Mouse (Mus musculus) erythroid progenitor cell, adult 5-6 weeks (primary cell): ENCODE results near the gene Kcnn1. TPM values are rescaled to one million over a fixed set of nuclear protein-coding genes. Genes with fewer than 3 reads are reported as not detected.

ENCODE experiments used
- ATAC-seq: replicated peaks from 2 replicates; pipeline ENCODE4 v1.8.0; 2016; ENCODE audit warnings: moderate number of reproducible peaks, mild to moderate bottlenecking, moderate TSS enrichment, inconsistent platforms; ENCODE audit not compliant: poor library complexity, low FRiP score, severe bottlenecking
- total RNA-seq, 2 experiments: library from RNA; stranded (forward) in 1 of 2; stranded (reverse) in 1 of 2; fragments of 150-400 nt in 1 of 2; fragments of 186-747, 209-891 nt in 1 of 2; gene quantifications; 2 replicates each; pipeline versions ENCODE4 v1.2.3 to v1.2.4; 2015 to 2017; ENCODE audit warnings: low replicate concordance in 2 of 2

The Kcnn1 gene
- total RNA-seq, 2 experiments from 2014 or later = not detected

DNA sequence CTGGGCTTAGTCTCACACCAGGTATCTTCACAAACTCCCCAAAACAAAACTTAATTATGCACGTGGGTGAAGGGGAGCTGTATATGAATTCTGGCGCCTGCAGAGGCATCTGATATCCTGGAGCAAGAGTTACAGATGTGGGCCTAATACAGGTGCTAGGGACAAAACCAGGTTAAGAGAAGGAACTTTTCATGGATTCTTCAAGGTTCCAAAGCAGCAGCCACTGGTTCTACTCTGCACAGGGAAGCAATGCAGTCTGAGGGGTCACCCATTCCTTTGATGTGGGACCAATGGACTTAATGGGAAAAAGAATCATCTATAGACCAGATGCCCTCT is 31.3 kb upstream of the Kcnn1 start:
- no peak for ATAC-seq

DNA sequence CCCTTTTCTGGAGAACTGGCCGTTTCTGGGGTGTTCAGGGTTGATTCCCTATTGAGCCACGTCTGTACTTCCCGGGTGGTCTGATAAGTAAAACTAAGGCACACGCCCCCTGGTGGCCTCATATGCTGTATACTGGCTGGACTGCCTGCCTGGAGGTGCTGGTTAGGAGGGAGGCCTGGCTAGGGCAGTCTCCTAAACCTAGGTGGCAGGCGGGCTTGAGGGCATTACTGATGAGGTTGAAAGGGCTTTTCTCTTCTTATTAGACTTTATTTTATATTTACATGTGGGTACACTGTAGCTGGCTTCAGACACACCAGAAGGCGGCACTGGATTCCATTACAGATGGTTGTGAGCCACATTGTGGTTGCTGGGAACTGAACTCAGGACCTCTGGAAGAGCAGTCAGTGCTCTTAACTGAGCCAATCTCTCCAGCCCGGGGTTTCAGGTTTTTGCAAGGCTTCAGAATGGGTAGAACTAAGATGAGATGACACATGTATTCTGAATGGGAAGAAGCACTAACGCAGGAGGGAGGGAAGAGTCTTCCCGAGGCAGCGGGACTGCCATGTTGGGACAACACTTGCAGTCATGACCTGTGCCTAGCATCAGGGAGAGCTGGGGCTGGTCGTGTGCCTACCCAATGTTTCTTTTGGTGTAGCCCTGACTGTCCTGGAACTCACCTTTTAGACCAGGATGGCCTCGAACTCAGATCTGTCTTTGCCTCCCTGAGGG is 30.8 kb upstream of the Kcnn1 start:
- ATAC-seq = no peak

DNA sequence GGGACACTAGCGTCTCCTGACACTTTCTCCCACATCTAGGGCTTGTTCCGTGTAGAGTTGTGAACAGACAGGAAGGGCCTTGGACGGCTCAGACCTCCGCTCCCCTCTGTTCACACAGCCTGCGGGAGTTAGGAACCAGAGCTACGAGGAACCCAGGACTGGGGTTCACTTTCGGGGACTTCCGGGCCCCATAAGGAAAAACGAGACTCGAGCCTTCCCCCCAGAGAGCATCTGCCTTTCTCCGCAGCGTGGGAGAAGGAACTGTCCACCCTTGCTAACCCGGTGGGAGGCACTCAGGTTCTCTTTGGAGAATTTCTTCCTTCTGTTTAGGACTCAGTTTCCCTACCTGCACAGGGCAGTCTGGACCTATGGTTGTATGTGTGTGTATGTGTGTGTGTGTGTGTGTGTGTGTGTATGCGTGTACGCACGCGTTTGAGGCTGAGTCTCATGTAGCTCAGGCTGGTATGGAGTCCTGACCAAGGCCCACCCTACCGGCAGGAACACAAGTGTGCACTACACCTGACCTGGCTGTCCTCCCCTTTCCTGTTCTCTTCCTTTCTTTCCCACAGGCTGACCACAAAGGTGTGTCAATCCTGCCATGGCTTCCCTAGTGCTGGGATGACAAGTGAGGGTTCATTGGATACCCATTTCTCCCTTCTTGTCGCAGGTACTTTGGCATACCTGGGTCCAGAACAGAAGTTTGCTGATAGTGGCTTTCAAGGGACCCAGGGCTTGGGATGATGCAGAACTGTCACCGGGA is 30.0 kb upstream of the Kcnn1 start:
- no peak for ATAC-seq

DNA sequence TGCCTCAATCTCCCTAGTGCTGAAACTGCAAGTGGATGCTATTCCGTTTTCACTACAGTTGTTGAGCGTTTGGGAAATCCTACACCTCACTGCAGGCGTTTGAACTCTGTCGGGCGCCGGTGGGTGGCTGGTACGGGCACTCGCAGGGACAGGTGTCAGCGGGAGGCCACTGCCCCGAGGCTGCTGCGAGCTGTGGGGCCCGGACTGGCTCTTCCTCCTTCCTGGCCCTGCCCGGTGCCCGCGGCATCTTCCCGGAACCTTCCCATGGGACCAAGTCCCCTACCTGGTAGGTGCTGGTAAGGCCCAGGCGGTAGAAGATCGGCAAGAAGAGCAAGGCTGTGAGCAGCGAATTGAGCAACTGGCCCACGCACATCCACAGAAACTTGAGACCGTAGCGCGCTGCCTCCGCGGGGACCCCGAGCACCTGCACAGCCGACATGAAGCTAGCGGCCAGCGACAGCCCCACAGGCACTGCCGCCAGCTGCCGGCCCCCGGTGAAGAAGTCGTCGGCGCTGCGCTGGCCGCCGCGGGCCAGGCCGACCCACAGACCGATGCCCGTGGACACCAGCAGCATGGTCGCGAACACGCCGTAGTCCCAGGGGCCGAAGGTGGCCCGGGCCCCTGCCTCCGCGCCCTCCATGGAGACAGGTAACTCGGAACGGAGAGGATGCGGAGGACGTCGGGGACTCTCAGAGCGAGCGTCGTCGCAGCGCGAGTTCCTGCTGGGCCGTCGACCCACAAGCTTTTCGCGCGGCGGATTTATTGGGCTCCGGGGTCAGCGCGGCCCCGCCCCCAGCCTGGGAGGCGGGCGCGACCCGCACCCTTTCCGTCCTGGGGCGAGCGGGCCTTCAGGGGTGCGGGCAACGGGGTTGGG is 29.2 kb upstream of the Kcnn1 start, which contains the start of gene Slc5a5:
Gene Slc5a5, minus strand, starts transcription at position 736 of the 874 bp plus-strand sequence.
- no peak for ATAC-seq

DNA sequence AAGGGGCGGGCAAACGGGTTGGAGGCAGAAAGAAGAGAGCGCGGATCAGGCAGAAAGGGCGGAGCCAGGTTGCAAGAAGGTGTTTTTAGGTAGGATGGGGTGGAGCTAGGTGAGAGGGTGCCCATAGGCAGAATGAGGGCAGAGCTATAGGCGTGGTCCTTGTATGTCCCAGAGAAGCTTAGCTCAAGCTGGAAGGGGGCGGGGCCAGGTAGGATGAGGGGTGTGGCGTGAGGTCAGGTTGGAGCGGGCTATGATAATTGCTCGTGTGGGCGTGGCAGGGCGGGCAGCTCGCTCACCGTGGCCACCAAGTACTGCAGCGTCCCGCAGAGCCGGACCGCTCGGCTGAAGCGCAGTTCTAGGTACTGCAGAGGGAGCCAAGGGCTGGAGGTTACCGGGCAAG is 28.3 kb upstream of the Kcnn1 start:
- ATAC-seq = no peak

DNA sequence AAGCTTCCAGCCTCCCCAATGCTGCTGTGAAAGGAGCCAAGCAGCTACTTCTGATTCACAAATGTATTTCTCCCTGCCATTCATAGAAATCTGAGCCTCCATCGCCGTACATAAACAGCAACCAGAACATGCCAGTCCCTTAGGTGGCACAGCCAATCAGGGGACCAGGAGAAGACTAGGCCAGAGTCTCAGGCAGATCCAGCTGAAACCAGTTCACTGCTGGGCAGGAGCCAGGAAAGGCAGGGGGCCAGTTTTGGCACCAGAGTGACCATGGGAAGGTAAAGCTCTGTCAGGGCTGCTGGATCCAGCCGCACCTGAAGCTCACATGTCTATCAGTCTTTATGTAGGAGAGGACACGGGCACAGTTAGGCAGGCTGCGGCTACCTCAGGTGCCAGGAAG is 27.6 kb upstream of the Kcnn1 start:
- ATAC-seq = no peak

DNA sequence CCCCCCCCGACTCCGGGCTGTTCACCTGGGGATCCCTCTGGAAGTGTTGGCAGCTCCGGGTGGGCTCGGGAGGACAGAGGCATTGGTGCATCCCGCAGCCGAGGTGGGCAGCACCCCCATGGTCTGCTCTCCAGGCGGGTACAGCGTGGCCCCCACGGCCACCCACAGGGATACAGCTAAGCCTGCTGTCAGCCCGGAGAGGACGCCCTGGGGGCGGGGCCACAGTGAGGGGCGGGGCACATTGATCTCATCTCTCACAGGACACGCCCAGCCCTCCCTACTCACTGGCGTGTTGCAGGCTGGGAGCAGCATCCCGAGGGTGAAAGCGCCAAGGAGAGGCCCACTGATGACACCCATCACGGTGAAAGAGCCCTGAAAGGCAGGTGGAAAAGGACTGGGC is 24.6 kb upstream of the Kcnn1 start:
- ATAC-seq = peak; percentile 64

DNA sequence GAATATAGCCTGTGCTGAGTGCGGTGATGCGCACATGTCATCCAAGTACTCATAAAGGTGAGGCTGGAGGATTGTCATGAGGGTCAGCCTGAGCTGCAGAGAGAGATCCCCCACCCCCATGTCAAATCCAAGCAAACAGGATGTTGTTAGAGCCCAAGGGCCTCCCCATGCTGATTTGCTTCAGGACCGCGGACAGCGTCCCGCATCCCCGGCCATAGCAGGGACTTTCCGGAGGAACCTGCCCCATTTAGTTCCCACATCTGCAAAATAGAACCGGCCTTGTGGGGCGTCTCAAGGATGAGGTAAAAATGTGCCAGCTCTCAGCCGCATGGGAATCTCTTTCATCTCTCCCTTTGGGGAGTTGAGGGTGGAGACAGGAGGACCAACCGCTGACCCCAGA is 22.6 kb upstream of the Kcnn1 start:
- no peak for ATAC-seq

DNA sequence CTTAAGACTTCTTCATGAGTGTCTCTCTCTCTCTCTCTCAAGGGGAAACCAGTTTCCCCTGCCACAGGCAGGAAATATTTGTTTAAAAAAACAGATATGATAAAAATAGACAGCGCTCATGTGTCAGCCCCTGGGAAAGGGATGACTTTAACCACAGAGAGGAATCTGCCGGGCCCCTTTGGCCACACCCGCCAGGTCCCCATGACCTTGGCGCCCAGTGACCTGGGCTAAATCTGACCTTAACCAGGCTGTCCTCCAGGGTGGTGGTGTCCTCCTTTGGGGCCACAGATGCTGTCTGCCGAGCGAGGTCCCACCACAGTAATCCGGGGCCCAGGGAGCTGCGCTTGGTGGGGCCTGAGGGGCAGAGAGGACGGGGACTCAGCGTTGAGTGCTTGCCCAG is 21.6 kb upstream of the Kcnn1 start:
- no peak for ATAC-seq

DNA sequence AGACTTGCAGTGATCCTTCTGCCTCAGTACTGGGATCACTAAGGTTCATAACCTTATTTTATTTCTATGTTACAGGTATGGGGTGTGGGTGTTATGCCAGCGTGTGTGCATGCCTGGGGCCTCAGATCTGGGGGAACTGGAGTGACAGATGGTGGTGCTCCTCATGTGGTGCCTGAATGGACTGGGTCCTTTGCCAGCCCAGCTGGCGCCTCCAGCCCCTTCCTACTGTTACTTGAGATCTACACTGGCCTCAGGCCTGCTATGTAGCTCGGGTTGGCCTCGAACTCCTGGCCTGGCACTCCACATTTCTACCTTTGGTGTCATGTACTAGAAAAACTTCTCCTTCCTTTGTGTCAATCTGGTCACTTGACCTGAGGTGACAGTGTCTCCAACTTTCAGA is 21.1 kb upstream of the Kcnn1 start:
- ATAC-seq = no peak

DNA sequence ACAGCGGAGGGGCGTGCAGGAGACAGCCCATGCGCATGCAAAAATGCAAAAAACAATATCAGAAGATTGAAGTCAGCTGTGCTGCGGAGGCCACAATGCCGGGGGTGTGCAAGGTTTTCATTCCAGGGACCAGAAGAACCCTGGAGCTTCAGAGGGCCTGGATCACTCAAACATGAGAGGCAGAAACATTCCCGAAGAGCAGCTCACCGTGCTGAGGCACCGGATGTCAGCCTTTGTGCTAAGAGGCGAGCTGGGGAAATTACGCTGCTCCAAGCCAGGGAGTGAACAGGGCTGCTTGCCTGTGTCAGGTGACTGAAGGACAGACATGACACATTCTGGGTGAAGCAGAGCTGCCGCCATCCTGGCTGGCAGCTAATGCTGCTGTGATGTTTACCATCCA is 17.5 kb upstream of the Kcnn1 start:
- ATAC-seq = no peak

DNA sequence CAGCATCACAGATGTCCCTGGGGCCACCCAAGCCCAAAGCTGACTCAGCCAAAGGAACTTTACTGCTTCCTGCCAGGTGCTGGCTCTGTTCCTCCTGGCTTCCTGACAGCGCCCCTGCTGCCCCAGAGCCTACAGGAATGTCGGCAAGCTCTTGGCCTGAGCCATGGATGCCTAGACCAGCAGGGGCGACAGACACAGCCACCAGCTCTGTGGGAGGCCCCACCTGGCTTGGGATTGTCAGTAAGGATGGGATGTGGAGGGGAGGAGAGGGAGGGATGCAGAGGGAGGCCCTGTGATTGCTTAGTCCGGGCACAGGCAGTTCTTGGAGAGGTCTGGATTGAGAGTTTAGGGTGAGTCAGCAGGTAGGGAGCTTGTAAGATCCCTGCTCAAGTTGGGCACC is 17.1 kb upstream of the Kcnn1 start:
- no peak for ATAC-seq

DNA sequence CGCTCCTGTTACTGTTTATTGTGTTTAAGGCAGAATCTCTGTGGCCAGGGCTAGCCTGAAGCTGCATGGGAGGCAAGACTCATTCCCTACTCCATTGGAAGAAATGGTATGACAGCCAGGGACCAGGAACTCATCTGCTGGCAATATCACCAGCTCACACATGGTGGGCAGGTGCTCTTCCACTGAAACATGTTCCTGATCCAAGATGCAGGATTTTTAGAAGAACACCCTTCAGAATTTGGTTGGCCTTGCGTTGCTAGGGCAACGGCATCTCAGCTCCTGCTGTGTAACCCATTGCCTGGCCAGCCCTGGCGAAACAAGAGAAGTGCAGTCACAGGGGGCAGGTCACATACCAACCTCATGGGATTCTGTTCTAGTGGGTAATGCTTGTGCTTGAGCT is 16.4 kb upstream of the Kcnn1 start:
- ATAC-seq = no peak

DNA sequence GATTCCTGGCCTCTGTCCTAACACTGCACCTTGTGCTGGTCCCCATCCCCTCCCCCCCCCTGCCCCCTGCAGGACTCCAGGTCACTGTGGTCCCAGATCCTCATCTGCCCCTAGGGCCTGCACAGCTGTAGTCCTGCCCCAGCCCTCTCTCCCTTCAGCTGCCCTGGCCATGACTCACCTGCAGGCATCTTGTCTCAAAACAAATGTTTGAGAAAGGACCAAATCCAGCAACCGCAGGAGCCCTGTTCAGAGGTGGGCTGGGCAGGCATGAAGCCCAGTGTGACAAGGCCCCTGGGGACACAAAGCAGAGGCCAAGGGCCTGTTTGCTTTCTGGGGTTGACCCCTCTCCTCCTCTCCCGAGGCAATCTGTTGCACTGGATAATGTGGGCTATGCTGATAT is 15.1 kb upstream of the Kcnn1 start:
- no peak for ATAC-seq

DNA sequence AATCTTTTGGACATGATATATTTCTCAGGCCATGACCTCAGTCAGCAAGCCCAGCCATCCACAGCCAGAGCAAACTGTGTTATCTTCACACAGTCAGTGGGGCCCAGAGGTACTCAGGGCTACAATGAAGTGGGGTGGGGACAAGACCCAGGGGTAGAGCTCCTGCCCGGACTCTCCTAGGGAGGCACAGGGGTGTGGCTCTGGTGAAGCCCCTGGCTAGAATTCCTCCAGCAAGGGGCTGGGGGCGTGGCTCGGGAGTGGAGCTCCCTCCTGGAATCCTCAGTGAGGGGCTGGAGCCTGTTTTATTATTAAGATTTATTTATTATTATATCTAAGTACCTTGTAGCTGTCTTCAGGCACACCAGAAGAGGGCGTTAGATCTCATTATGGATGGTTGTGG is 13.3 kb upstream of the Kcnn1 start:
- no peak for ATAC-seq

DNA sequence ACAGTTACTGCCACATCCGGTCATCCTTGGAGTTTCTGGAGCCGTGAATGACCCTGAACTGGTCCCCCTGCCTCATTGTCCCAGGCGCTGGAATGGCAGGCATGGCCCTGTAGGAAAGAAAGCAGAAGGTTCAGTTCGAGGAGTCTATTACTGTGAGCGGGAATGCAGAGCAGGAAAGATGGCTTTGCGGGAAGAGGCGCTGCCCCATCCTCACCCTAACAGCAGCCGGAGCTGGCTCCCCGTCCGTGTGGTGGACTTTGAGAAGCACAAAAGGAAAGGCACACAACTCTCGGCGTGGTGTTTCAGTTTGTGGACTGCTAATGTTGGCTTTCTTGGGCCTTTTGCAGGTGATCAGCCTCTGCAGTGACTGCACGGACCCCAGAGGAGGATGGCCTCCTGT is 11.4 kb upstream of the Kcnn1 start:
- no peak for ATAC-seq

DNA sequence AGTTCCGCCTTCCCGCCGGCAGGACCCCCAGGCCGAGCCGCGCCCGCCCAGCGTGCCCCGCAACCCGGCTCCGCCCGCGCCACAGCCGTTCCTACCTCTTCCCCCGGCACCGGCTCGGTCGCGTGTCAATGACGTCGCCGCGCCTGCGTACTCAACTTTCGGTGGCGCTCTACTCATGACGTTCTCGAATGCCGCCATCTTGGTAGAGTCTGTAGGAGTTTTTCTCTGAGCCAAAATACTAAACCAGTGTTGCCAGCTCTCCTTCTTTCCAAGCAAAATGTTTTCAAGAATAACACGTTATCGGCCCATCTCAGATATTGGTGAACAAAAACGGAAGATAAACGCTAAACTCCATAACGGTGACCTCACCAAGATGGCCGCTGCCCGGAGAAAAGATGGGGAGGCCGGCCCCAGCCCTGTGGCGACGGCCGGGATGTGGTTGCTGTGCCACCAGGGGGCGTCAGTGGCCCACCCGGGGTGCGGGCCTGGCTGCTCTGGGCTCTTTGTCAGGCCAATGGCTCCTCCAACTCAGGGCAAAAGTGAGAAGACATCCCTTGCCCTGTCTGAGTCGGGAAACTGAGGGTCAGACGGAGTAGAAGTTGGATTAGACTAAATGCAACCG is 10.4 kb upstream of the Kcnn1 start, which contains the start of gene Ccdc124:
Gene Ccdc124, minus strand, starts transcription at position 572 of the 622 bp plus-strand sequence.
- ATAC-seq = peak; percentile 86

DNA sequence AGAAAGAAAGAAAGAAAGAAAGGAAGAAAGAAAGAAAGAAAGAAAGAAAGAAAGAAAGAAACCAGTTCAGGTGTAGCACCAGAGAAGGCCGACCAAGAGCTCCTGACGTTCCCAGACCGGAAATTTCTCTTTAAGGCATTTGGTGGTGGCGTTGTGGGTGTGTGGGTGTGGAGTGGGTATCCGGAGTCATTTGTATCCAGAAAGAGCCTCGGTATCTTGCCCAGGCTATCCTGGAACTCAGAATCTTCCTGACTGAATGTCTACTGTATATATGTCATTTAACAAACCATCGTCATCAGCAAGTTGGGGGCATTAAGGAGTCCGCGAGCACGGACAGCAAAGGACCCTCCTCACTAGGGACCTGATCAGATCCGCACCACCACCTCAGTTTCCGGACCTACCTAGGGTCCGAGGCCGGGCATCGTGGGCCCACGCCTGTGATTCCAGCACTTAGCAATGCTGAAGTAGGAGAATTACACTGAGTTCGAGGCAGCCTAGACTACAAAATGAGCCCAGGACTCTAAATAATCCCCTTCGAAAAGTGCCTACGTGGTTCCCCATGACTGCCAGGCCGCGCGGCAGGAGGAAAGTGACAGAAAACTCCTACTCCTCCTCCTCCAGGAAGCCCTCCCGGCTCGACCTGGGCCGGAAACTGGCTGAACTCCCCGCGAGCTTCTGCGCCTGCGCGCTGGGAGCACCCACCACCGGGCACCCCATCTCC is 9.7 kb upstream of the Kcnn1 start:
- ATAC-seq = no peak

DNA sequence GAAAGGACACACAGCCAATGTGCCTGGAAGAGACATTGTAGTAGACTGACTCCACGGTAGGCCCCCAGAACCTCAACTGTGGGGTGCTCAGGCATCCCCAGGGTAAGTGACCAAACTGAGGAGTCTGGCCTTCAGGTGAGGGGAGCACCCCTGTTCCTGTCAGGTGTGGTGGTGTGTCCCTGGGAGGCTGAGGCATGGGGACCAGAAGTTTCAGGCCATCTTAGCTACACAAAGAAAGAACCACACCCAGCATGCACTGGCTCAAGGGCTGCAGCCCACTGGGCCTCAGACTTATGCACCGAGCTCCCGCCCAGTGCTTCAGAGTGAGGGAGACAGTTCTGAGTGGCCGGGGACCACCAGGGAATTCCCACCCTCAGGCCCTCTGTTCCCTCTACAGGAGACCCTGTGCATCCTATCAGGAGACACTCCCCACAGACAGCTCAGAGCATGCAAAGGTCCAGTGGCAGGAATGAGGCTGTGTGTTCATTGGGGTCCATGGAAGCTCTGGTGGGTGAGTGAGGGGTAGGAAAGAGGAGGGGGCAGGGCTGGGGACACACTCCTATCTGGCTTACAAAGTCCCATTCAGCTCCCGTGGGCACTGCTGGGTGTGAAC is 8.2 kb upstream of the Kcnn1 start:
- ATAC-seq = no peak
